Mouse (Mus musculus): Measurements from ENCODE around the gene AI413582.
A peak's percentile ranks its signal among the peaks of the same experiment; 100 is the strongest.

- peak; percentile 9 for TF ChIP-seq POLR2A (IDR thresholded peaks at IDR 0.05; ENCODE audit: insufficient read length, low read depth)
- TF ChIP-seq CEBPB (IDR thresholded peaks at IDR 0.05; ENCODE audit: insufficient read depth, poor library complexity, severe bottlenecking) = no peak
- TF ChIP-seq POLR2AphosphoS2 (IDR thresholded peaks at IDR 0.05; ENCODE audit: insufficient read length, low read depth) = no peak
Measured at GRCm38 (mm10) chr17:27555512-27556172, 9.9 kb downstream of the AI413582 start.
